Mouse (Mus musculus) heart, embryonic 11.5 days (tissue): ENCODE data around the gene Klhl3. TPM values are rescaled to one million over a fixed set of nuclear protein-coding genes. Genes with fewer than 3 reads are reported as not detected.

Source experiments
- ATAC-seq: fragments of 200-750 bp; cut with Nextera tagmentation; replicated peaks from 2 replicates; pipeline ENCODE4 v1.8.0; 2017; ENCODE audit warnings: moderate library complexity; ENCODE audit not compliant: insufficient number of reproducible peaks, low FRiP score, low TSS enrichment
- H3K27ac ChIP-seq: fragments of 300-500 bp; sonication (generic); 2 replicates; pipeline ENCODE4 v1.5.1; 2014; ENCODE audit warnings: mild to moderate bottlenecking, low read depth, low read length
- H3K27me3 ChIP-seq: fragments of 300-500 bp; sonication (generic); 2 replicates; pipeline ENCODE4 v1.6.1; 2014; ENCODE audit warnings: mild to moderate bottlenecking, low read length, mixed read lengths; ENCODE audit not compliant: control insufficient read depth, insufficient read depth
- H3K36me3 ChIP-seq: fragments of 300-500 bp; sonication (generic); 2 replicates; pipeline ENCODE4 v1.6.1; 2014; ENCODE audit warnings: mild to moderate bottlenecking, low read length, moderate library complexity, mixed read lengths; ENCODE audit not compliant: control insufficient read depth, insufficient read depth
- H3K4me1 ChIP-seq: fragments of 300-500 bp; sonication (generic); 2 replicates; pipeline ENCODE4 v1.6.1; 2014; ENCODE audit warnings: low read length; ENCODE audit not compliant: control insufficient read depth, insufficient read depth
- H3K4me2 ChIP-seq: fragments of 300-500 bp; sonication (generic); 2 replicates; pipeline ENCODE4 v1.6.1; 2014; ENCODE audit warnings: mild to moderate bottlenecking, moderate library complexity
- H3K4me3 ChIP-seq: fragments of 300-500 bp; sonication (generic); 2 replicates; pipeline ENCODE4 v1.5.1; 2014; ENCODE audit warnings: low read depth, low read length
- H3K9ac ChIP-seq: fragments of 300-500 bp; sonication (generic); 2 replicates; pipeline ENCODE4 v1.6.1; 2014; ENCODE audit warnings: mild to moderate bottlenecking, low read depth, low read length, moderate library complexity
- H3K9me3 ChIP-seq: fragments of 300-500 bp; sonication (generic); replicated peaks from 2 replicates; pipeline ENCODE4 v1.6.1; 2016; ENCODE audit warnings: low read length; ENCODE audit not compliant: control insufficient read depth
- WGBS: fragments of 180-500 bp; shearing (Covaris S2); extraction: QIAGEN DNeasy Blood & Tissue Kit; methylation state at CpG from one replicate; pipeline ENCODE4 v1.1.7; 2014; ENCODE audit not compliant: insufficient replicate concordance; 5-methylcytosine and 5-hydroxymethylcytosine counted together
- polyA plus RNA-seq: library from polyadenylated mRNA; unstranded; fragments of >200 nt; fragmentation: Nextera tagmentation; extraction: Ambion mirVana; gene quantifications from 2 replicates; pipeline ENCODE4 v1.2.1, GENCODE M21; 2014

Klhl3 gene
- polyA plus RNA-seq, 1 experiment from 2014 or later: 4.3 TPM

DNA sequence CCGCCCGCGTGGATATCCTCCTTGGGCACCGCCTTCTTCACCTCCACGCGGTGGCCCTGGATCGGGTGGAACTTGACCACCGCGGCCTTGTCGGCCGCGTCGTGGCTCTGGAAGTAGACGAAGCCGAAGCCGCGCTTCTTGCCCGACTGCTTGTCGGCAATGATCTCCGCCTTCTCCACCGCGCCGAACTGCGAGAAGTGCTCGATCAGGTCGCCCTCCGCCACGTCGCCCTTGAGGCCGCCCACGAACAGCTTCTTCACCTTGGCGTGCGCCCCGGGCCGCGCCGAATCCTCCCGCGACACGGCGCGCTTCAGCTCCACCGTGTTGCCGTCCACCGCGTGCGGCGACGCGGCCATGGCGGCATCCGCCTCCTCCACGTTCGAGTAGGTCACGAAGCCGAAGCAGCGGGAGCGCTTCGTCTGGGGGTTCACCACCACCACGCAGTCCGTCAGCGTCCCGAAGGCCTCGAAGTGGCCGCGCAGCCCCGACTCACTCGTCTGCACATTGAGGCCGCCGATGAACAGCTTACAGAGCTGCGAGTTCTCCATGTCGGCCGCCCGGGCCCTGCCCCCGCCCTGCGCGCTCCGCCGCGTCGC, 14.5 kb upstream of the Klhl3 start:
- H3K4me2 ChIP-seq: peak overlapping the region; percentile 75
- H3K4me3 ChIP-seq: peak overlapping the region; percentile 98
- no peaks in the 10 kb centered on the region for H3K27me3 ChIP-seq
- peak; percentile 12; the same call in 1 of the 2 replicates for ATAC-seq
- peaks cover 4% of the 10 kb centered on the region; the same call in 1 of the 2 replicates for H3K36me3 ChIP-seq
- H3K9me3 ChIP-seq: no peaks in the 10 kb centered on the region
- H3K27ac ChIP-seq: peak overlapping the region; percentile 100
- under 1% methylated on average over 78 of the region's 81 CpGs for WGBS
- H3K9ac ChIP-seq: peak overlapping the region; percentile 100
- peaks cover 12% of the 10 kb centered on the region; the same call in 1 of the 2 replicates for H3K4me1 ChIP-seq

DNA sequence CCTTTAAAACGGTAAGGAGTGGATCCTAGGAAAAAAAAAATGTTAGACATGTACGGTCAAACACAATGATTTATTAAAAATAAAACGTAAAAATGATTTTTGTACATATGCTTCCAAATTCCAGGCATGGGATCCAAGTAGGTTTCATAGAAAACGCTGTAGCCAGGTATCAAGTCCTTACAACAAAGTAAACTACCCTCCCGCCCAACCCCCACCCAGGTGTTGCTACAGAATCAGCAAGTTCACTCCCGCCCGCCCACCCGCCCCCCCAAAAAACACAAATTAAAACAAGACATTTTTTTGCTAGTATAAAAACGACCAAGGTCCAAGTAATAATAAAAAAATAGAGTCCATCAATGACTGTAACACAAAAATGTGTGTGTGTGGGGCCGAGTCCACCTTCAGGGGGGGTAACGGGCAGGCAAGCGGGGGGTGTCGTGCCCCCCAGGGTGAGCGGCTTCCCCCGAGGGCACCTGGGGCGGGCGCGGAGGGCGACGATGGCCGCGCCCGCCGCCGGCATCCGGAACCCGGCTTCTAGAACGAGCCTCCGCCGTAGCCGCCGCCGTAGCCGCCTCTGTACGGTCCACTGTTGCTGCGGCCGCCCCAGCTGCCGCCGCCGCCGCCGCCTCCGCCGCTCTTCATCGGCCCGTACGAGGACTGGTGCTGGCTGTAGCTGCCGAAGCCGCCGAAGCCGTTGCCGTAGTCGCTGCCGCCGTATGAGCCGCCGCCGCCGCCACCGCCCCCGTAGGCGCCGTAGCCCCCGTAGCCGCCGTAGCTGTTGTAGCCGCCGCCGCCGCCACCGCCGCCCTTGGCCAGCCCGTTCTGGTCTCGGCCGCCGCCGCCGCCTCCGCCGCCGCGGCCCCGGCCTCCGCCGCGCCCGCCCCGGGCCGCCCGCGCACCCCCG, 13.7 kb upstream of the Klhl3 start:
- peak overlapping the region; percentile 100 for H3K9ac ChIP-seq
- no peaks in the 10 kb centered on the region for H3K27me3 ChIP-seq
- H3K4me2 ChIP-seq: peak overlapping the region; percentile 75
- no peak for ATAC-seq
- H3K4me3 ChIP-seq: peak overlapping the region; percentile 98
- peaks cover 12% of the 10 kb centered on the region; the same call in 1 of the 2 replicates for H3K4me1 ChIP-seq
- H3K36me3 ChIP-seq: peaks cover 4% of the 10 kb centered on the region; the same call in 1 of the 2 replicates
- H3K27ac ChIP-seq: peak overlapping the region; percentile 100
- WGBS: under 1% methylated on average over 91 of the region's 92 CpGs
- H3K9me3 ChIP-seq: no peaks in the 10 kb centered on the region

DNA sequence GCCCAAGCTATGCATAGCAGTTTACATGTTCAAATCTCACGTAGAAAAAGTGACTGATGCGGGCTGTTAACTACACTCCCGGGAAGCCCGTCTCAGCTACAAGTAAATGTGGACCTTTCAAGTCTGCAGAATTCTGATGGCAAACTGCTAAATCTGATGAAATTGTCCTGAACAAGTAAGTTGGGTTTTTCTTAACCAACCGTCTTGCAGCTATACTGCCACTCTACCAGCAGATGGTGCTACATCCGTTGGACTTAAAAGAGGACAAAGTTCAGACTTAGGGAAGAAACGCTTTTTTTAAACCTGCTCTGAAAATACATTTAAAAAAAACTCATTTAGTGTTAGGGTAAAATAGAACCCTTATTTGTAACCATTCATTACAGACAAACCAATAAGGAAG, 12.7 kb upstream of the Klhl3 start:
- no peak overlapping the region; the same call in 1 of the 2 replicates for H3K9ac ChIP-seq
- H3K9me3 ChIP-seq: no peaks in the 10 kb centered on the region
- no peak for ATAC-seq
- peaks cover 12% of the 10 kb centered on the region; the same call in 1 of the 2 replicates for H3K4me1 ChIP-seq
- peaks cover 4% of the 10 kb centered on the region; the same call in 1 of the 2 replicates for H3K36me3 ChIP-seq
- 36% methylated on average over 7 of the region's 7 CpGs for WGBS
- no peak overlapping the region for H3K27ac ChIP-seq
- no peaks in the 10 kb centered on the region for H3K27me3 ChIP-seq
- peak overlapping the region; percentile 75 for H3K4me2 ChIP-seq
- peak overlapping the region; percentile 98 for H3K4me3 ChIP-seq

DNA sequence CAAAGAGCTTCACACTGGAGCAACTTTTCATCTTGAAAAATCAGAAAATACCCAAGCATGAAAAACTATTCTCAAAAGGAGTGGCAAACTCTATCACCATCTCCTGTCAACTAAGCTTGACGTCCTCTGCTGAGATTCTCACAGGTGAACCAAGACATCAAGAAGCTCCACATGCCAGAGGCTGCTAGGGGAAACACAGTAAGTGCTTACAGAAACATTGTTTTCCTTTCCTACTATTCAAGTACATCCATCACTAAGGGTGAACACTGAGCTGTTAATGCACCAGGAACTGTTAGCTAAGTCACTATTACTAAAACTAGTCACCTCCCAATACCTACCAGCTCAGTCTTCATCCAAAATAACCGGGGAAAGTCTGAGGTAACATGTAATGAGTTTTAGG, 11.6 kb upstream of the Klhl3 start:
- Histone ChIP-seq H3K36me3 (peaks cover 4% of the 10 kb centered on the region; the same call in 1 of the 2 replicates), H3K9me3 (no peaks in the 10 kb centered on the region), H3K27me3 (no peaks in the 10 kb centered on the region), H3K27ac (no peak overlapping the region), H3K4me1 (peaks cover 9% of the 10 kb centered on the region; the same call in 1 of the 2 replicates), H3K4me3 (no peak overlapping the region), H3K9ac (no peak overlapping the region), H3K4me2 (no peak overlapping the region)
- ATAC-seq: no peak
- 52% methylated on average over 2 of the region's 2 CpGs for WGBS

DNA sequence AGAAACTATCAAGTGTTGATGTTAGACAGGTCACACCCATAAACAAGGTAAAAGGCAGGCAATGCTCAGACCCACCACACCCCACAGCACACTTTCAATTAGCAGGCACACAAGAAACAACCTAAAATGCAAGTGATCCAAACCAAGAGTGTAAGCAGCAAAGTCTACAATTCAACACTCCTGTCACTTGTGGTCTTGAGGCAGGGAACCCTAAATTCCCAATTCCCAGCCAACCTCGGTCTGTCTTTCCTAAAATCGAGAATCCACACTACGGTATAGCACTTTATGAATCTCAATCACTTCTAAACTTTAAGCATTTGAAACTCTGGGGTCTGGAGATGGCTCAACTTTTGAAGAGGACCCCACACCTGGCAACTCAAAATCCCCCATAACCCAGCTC, 10.9 kb upstream of the Klhl3 start:
- Histone ChIP-seq H3K36me3 (peaks cover 4% of the 10 kb centered on the region; the same call in 1 of the 2 replicates), H3K27ac (no peak overlapping the region), H3K27me3 (no peaks in the 10 kb centered on the region), H3K4me2 (no peak overlapping the region), H3K9me3 (no peaks in the 10 kb centered on the region), H3K4me3 (no peak overlapping the region), H3K4me1 (0 out of 2 replicates have a peak, but pooled peaks cover 6% of the 10 kb centered on the region), H3K9ac (no peak overlapping the region)
- ATAC-seq: no peak
- WGBS: 84% methylated on average over 3 of the region's 3 CpGs

DNA sequence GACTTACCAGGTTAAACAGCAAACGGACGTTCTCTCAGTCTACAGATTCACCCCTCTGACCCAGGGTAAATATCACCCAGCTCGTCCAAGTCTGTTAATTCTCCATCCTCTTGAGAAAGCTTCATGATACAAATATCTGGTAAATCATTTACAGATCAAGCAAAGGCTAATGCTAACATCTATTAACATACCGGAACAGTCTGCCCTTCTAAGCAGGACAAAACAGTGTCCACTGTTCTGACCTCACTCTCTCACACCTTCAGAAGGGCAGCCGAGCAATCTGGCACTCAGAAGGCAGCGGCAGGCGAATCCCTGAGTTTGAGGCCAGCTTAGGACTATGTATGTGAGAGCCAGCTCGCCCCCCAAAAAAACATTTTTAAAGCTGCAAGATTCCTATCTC, 10.0 kb upstream of the Klhl3 start:
- Histone ChIP-seq H3K27ac (no peak overlapping the region), H3K4me3 (no peak overlapping the region), H3K9ac (no peak overlapping the region), H3K36me3 (peaks cover 4% of the 10 kb centered on the region; the same call in 1 of the 2 replicates), H3K27me3 (no peaks in the 10 kb centered on the region), H3K4me1 (0 out of 2 replicates have a peak, but pooled peaks cover 6% of the 10 kb centered on the region), H3K4me2 (no peak overlapping the region), H3K9me3 (no peaks in the 10 kb centered on the region)
- 72% methylated on average over 8 of the region's 8 CpGs for WGBS
- no peak for ATAC-seq

DNA sequence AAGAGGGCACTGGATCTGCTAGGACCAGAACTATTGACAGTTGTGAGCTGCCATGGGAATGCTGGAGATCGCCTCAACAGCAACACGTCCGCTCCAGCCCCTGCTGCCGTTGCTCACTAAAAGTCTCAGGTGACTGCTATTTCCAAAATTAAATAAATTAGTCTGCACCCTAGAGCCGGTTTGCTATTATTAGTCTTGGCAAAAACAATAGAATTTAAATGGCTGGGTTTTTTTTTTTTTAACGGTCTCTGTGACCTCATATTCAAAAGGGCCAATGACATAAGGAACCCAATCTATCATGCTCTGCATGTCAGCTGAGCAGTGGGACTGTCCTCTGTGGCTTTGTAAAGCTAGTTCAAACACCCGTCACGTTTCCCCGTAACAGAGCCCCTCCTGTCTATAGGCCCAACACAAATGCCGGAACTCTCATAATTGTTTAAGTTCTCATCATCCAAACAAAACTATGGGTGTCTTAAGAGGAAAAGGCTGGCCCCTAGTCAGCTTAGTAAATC, 9.4 kb upstream of the Klhl3 start:
- Histone ChIP-seq H3K4me3 (no peak overlapping the region), H3K9ac (no peak overlapping the region), H3K9me3 (no peaks in the 10 kb centered on the region), H3K4me1 (0 out of 2 replicates have a peak, but pooled peaks cover 6% of the 10 kb centered on the region), H3K36me3 (peaks cover 4% of the 10 kb centered on the region; the same call in 1 of the 2 replicates), H3K4me2 (no peak overlapping the region), H3K27ac (no peak overlapping the region), H3K27me3 (no peaks in the 10 kb centered on the region)
- 82% methylated on average over 10 of the region's 10 CpGs for WGBS
- ATAC-seq: no peak

DNA sequence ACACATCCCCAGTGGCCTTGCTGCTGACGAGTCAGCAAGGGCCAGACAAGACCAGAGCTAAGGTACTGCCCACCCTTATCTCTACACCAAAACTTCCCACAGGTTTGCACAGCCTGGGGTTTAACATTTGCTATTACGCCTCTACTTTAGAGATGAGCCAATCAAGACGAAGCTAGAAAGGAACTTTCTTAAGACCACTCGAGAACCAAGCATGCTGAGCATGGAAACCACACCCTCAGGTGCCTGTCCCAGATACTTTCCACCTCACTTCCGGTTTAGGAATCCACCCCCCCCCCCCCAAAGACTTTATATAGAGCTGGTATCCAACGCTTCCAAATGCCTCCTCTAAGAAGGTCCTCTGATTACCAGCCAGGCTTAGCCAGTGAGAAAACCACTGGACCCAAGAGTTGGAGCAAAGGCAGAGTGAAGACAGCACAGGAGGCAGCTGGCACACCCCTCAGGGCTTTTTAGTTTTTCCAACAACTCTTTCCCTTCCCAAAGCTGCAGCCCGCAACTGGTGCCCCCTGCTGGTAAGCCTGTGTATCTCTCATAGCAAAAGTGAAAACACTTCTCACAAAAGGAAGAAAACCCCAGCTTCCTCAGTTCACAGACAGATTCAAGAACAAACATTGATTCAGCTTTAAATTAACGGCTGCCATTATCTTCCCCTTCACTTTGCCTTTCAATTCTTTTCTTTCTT, 4.1 kb upstream of the Klhl3 start:
- Histone ChIP-seq H3K9ac (no peak overlapping the region), H3K36me3 (no peaks in the 10 kb centered on the region), H3K4me3 (no peak overlapping the region), H3K27me3 (no peaks in the 10 kb centered on the region), H3K4me1 (peaks cover 12% of the 10 kb centered on the region), H3K27ac (no peak overlapping the region), H3K4me2 (no peak overlapping the region), H3K9me3 (no peaks in the 10 kb centered on the region)
- ATAC-seq: no peak
- 51% methylated on average over 8 of the region's 8 CpGs for WGBS
